Mouse (Mus musculus) cortical plate, adult 2 months (tissue): ENCODE data around the gene Il1rapl1. TPM values are rescaled to one million over a fixed set of nuclear protein-coding genes. Genes with fewer than 3 reads are reported as not detected.

Experiments
- H3K27ac ChIP-seq: fragments of 200-500 bp; 2 replicates; pipeline ENCODE4 v1.5.1; 2012; ENCODE audit warnings: low read length, control low read depth, inconsistent platforms; ENCODE audit not compliant: insufficient read depth
- H3K4me1 ChIP-seq: fragments of 200-500 bp; 2 replicates; pipeline ENCODE4 v1.6.1; 2011; ENCODE audit warnings: low read length; ENCODE audit not compliant: control insufficient read depth, insufficient read depth
- H3K4me3 ChIP-seq: fragments of 200-500 bp; 2 replicates; pipeline ENCODE4 v1.5.1; 2011; ENCODE audit warnings: mild to moderate bottlenecking, low read length, control low read depth; ENCODE audit not compliant: insufficient read depth
- CTCF ChIP-seq: fragments of 200-500 bp; IDR thresholded peaks from 2 replicates; pipeline ENCODE4 v1.5.1; 2011; ENCODE audit warnings: mild to moderate bottlenecking, control low read depth, low read length; ENCODE audit not compliant: insufficient read depth; ENCODE audit errors: extremely low read depth
- POLR2A ChIP-seq: fragments of 200-500 bp; IDR thresholded peaks from 2 replicates; pipeline ENCODE4 v1.6.1; 2011; ENCODE audit warnings: mild to moderate bottlenecking, low read length, control low read depth; ENCODE audit not compliant: insufficient read depth; ENCODE audit errors: extremely low read depth
- polyA plus RNA-seq: library from polyadenylated mRNA; depleted of rRNA; stranded (reverse); fragments of >200 nt; gene quantifications from 2 replicates; pipeline ENCODE4 v1.2.3, GENCODE M21; 2012

The Il1rapl1 gene
- polyA plus RNA-seq, 1 experiment, result 4.1 TPM

GRCm38 (mm10) chrX:86950940-86951339 is 1164.5 kb downstream of the Il1rapl1 start:
- H3K4me1 ChIP-seq, result no peaks in the 10 kb centered on the region; the same call in 1 of the 2 replicates
- no peak overlapping the region for H3K27ac ChIP-seq
- no peak overlapping the region for H3K4me3 ChIP-seq
- no peak for TF ChIP-seq POLR2A
- no peak for TF ChIP-seq CTCF

DNA sequence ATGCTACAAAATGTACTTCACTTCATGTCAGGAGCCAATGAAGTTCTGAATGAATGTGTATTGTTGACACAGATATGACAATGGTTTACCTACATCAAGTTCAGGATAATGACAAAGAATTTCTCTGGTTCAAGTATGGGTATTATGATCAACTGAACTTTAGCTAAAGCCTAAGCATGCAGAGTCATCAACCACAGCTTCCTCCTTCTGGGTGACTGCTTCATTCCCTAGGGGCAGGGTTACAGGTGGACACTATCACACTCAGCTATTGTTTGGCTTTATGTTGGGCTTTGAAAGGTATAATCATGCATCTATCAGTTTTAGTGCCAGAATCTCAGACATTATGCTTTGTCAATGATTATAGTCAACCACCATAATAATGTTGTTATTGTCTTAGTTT is 1166.3 kb downstream of the Il1rapl1 start:
- no peak overlapping the region for H3K4me3 ChIP-seq
- H3K4me1 ChIP-seq, result no peaks in the 10 kb centered on the region; the same call in 1 of the 2 replicates
- H3K27ac ChIP-seq, result no peak overlapping the region
- TF ChIP-seq CTCF (no peak), POLR2A (no peak)

- Histone ChIP-seq H3K4me1 (no peaks in the 10 kb centered on the region), H3K27ac (no peak overlapping the region), H3K4me3 (no peak overlapping the region)
- no peak for TF ChIP-seq POLR2A
- no peak for TF ChIP-seq CTCF
Measured at GRCm38 (mm10) chrX:86854835-86855234, 1260.6 kb downstream of the Il1rapl1 start.

DNA sequence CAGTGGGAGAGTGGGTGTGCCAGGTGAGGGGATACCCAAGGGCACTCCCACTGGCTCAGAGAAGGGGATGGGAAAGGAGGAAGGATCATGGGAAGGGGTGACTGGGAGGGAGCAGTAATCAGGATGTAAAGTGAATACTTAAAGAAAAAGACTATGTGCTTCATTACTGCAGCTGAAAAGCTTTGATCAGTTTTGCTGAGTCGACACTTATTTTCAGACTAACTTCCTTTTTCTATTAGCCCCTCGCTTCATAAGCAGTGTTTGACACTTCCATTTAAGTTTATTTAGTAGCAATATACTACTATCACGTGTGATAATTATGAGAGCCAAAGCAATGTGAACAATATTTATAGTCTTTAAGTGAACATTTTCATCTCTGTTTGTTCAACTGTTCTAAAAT is 1307.2 kb downstream of the Il1rapl1 start:
- H3K4me1 ChIP-seq, result no peaks in the 10 kb centered on the region
- H3K4me3 ChIP-seq, result no peak overlapping the region
- TF ChIP-seq CTCF, result no peak
- TF ChIP-seq POLR2A, result no peak
- no peak overlapping the region for H3K27ac ChIP-seq

DNA sequence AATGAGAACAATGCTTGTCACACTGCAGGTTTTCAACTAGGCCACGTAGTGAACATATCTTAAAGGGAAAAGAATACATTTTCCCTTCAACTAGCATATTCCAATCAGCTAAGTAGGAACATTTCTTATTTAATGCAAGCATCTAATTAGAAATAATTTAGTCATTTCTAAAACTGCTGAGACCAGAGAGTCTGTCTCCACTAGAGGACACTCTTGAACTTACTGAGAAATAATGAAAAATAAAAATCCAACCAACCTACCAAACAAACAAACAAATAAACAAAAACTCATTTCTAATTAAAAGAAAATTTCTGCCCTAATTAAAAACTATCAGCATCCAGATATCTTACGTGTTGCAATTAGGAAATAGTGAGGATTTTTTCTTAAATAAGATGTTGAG is 1312.7 kb downstream of the Il1rapl1 start:
- H3K27ac ChIP-seq, result no peak overlapping the region
- no peak overlapping the region for H3K4me3 ChIP-seq
- H3K4me1 ChIP-seq, result no peaks in the 10 kb centered on the region
- TF ChIP-seq CTCF (no peak), POLR2A (no peak)

DNA sequence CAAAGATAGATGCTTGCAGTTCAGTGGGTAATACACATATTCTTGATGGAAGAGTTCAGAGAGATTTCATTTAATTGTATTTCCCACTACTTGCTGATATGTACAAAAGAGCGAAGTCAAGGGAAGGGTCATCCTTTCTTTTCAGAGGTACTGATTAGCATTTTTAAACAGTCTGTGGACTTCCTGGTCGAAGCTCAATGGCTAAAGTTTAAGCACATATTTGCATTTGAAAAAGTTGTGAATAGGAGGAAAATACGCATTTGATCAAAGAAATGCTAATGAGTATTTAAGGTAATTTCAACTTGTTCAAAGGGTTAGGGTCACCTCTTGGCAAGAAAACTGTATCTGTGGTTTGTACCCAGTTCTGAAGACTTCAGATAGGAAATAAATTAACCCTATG is 1386.6 kb downstream of the Il1rapl1 start:
- TF ChIP-seq POLR2A (no peak), CTCF (no peak)
- no peaks in the 10 kb centered on the region for H3K4me1 ChIP-seq
- no peak overlapping the region for H3K4me3 ChIP-seq
- no peak overlapping the region for H3K27ac ChIP-seq
